Mouse (Mus musculus): ENCODE measurements around the gene Ccdc146. TPM values are rescaled to one million over a fixed set of nuclear protein-coding genes. Genes with fewer than 3 reads are reported as not detected.

The Ccdc146 gene
- polyA plus RNA-seq, 1 experiment from 2014 or later = 0.09 TPM

- H3K9ac ChIP-seq (ENCODE audit: low read depth, low read length) = no peak overlapping the region
- H3K4me3 ChIP-seq (replicated peaks; ENCODE audit: low read depth, low read length) = no peak overlapping the region
- H3K4me1 ChIP-seq (replicated peaks; ENCODE audit: insufficient read depth, low read length) = no peaks in the 10 kb centered on the region
- no peaks in the 10 kb centered on the region for H3K9me3 ChIP-seq (replicated peaks; ENCODE audit: low read length)
- H3K4me2 ChIP-seq (ENCODE audit: low read length) = no peak overlapping the region
- H3K27ac ChIP-seq = no peak overlapping the region
- ATAC-seq (replicated peaks; ENCODE audit: low FRiP score, low read depth) = no peak
- no peaks in the 10 kb centered on the region for H3K36me3 ChIP-seq (ENCODE audit: insufficient read depth, low read length)
- H3K27me3 ChIP-seq (ENCODE audit: insufficient read depth, low read length) = no peaks in the 10 kb centered on the region
- no peak for TF ChIP-seq CTCF (IDR thresholded peaks at IDR 0.05; ENCODE audit: low read depth)
- 64% methylated on average over 1 of the region's 1 CpGs for WGBS
- DNase-seq (ENCODE audit: low spot score) = no peak
These were observed 10.2 kb downstream of the Ccdc146 start for GRCm38 (mm10) chr5:21414116-21414820.

GRCm38 (mm10) chr5:21413322-21413721 is 11.2 kb downstream of the Ccdc146 start:
- no peak overlapping the region for H3K4me3 ChIP-seq (replicated peaks; ENCODE audit: low read depth, low read length)
- no peak for TF ChIP-seq CTCF (IDR thresholded peaks at IDR 0.05; ENCODE audit: low read depth)
- no peak for DNase-seq (ENCODE audit: low spot score)
- H3K4me1 ChIP-seq (replicated peaks; ENCODE audit: insufficient read depth, low read length) = no peaks in the 10 kb centered on the region
- 93% methylated on average over 3 of the region's 3 CpGs for WGBS
- no peak overlapping the region for H3K27ac ChIP-seq
- no peak overlapping the region for H3K4me2 ChIP-seq (ENCODE audit: low read length)
- H3K27me3 ChIP-seq (ENCODE audit: insufficient read depth, low read length) = no peaks in the 10 kb centered on the region
- H3K9ac ChIP-seq (ENCODE audit: low read depth, low read length) = no peak overlapping the region
- H3K9me3 ChIP-seq (replicated peaks; ENCODE audit: low read length) = no peaks in the 10 kb centered on the region
- ATAC-seq (replicated peaks; ENCODE audit: low FRiP score, low read depth) = no peak
- H3K36me3 ChIP-seq (ENCODE audit: insufficient read depth, low read length) = no peaks in the 10 kb centered on the region

- ATAC-seq (replicated peaks; ENCODE audit: low FRiP score, low read depth) (no peak), DNase-seq (ENCODE audit: low spot score) (no peak)
- TF ChIP-seq CTCF (IDR thresholded peaks at IDR 0.05; ENCODE audit: low read depth) = no peak
- H3K4me3 ChIP-seq (replicated peaks; ENCODE audit: low read depth, low read length) = no peak overlapping the region
- H3K9me3 ChIP-seq (replicated peaks; ENCODE audit: low read length) = no peaks in the 10 kb centered on the region
- H3K36me3 ChIP-seq (ENCODE audit: insufficient read depth, low read length) = no peaks in the 10 kb centered on the region
- WGBS = 59% methylated on average over 5 of the region's 5 CpGs
- no peak overlapping the region for H3K27ac ChIP-seq
- no peaks in the 10 kb centered on the region for H3K27me3 ChIP-seq (ENCODE audit: insufficient read depth, low read length)
- no peak overlapping the region for H3K9ac ChIP-seq (ENCODE audit: low read depth, low read length)
- no peaks in the 10 kb centered on the region for H3K4me1 ChIP-seq (replicated peaks; ENCODE audit: insufficient read depth, low read length)
- no peak overlapping the region for H3K4me2 ChIP-seq (ENCODE audit: low read length)
These were observed 12.4 kb downstream of the Ccdc146 start for GRCm38 (mm10) chr5:21412056-21412455.

GRCm38 (mm10) chr5:21411261-21411666 is 13.2 kb downstream of the Ccdc146 start:
- Histone ChIP-seq H3K4me1 (replicated peaks; ENCODE audit: insufficient read depth, low read length) (no peaks in the 10 kb centered on the region), H3K4me2 (ENCODE audit: low read length) (no peak overlapping the region), H3K4me3 (replicated peaks; ENCODE audit: low read depth, low read length) (no peak overlapping the region), H3K9ac (ENCODE audit: low read depth, low read length) (no peak overlapping the region), H3K9me3 (replicated peaks; ENCODE audit: low read length) (no peaks in the 10 kb centered on the region), H3K36me3 (ENCODE audit: insufficient read depth, low read length) (no peaks in the 10 kb centered on the region), H3K27me3 (ENCODE audit: insufficient read depth, low read length) (no peaks in the 10 kb centered on the region), H3K27ac (no peak overlapping the region)
- no peak for DNase-seq (ENCODE audit: low spot score)
- WGBS = 83% methylated on average over 5 of the region's 5 CpGs
- ATAC-seq (replicated peaks; ENCODE audit: low FRiP score, low read depth) = no peak
- TF ChIP-seq CTCF (IDR thresholded peaks at IDR 0.05; ENCODE audit: low read depth) = no peak

GRCm38 (mm10) chr5:21395205-21395840 is 29.2 kb downstream of the Ccdc146 start:
- Histone ChIP-seq H3K27ac (no peak overlapping the region), H3K36me3 (ENCODE audit: insufficient read depth, low read length) (no peaks in the 10 kb centered on the region), H3K9me3 (replicated peaks; ENCODE audit: low read length) (no peaks in the 10 kb centered on the region), H3K27me3 (ENCODE audit: insufficient read depth, low read length) (no peaks in the 10 kb centered on the region), H3K4me1 (replicated peaks; ENCODE audit: insufficient read depth, low read length) (no peaks in the 10 kb centered on the region), H3K4me3 (replicated peaks; ENCODE audit: low read depth, low read length) (no peak overlapping the region), H3K9ac (ENCODE audit: low read depth, low read length) (no peak overlapping the region), H3K4me2 (ENCODE audit: low read length) (no peak overlapping the region)
- TF ChIP-seq CTCF (IDR thresholded peaks at IDR 0.05; ENCODE audit: low read depth) = no peak
- peak; percentile 57 for DNase-seq (ENCODE audit: low spot score)
- ATAC-seq (replicated peaks; ENCODE audit: low FRiP score, low read depth) = no peak; the same call in 1 of the 2 replicates
- 17% methylated on average over 7 of the region's 7 CpGs for WGBS

- H3K27ac ChIP-seq = no peak overlapping the region
- no peak overlapping the region for H3K4me3 ChIP-seq (replicated peaks; ENCODE audit: low read depth, low read length)
- no peaks in the 10 kb centered on the region for H3K36me3 ChIP-seq (ENCODE audit: insufficient read depth, low read length)
- H3K4me2 ChIP-seq (ENCODE audit: low read length) = no peak overlapping the region
- no peaks in the 10 kb centered on the region for H3K9me3 ChIP-seq (replicated peaks; ENCODE audit: low read length)
- H3K9ac ChIP-seq (ENCODE audit: low read depth, low read length) = no peak overlapping the region
- DNase-seq (ENCODE audit: low spot score) (no peak), ATAC-seq (replicated peaks; ENCODE audit: low FRiP score, low read depth) (no peak)
- H3K4me1 ChIP-seq (replicated peaks; ENCODE audit: insufficient read depth, low read length) = no peaks in the 10 kb centered on the region
- WGBS = 83% methylated on average over 2 of the region's 2 CpGs
- no peak for TF ChIP-seq CTCF (IDR thresholded peaks at IDR 0.05; ENCODE audit: low read depth)
- H3K27me3 ChIP-seq (ENCODE audit: insufficient read depth, low read length) = no peaks in the 10 kb centered on the region
These were observed 29.9 kb downstream of the Ccdc146 start for GRCm38 (mm10) chr5:21394562-21394961.
